Mouse (Mus musculus) adrenal gland, adult 2 months (tissue): Measurements from ENCODE around the gene Upf3a. TPM values are rescaled to one million over a fixed set of nuclear protein-coding genes. Genes with fewer than 3 reads are reported as not detected.
"Not testable (repeated sequence)": the region's sequence is repeated elsewhere in the genome, so short reads cannot be mapped to it uniquely, and the experiment has no call there.

Experiments used
- DNase-seq: peaks from one replicate; pipeline ENCODE4 v3.0.0; 2021
- long read RNA-seq: library from polyadenylated mRNA; stranded (forward); transcript quantifications from one replicate; pipeline ENCODE4 v2.0.0, GENCODE M21; 2021
- polyA plus RNA-seq: library from polyadenylated mRNA; depleted of rRNA; stranded (reverse); fragments of >200 nt; gene quantifications from 2 replicates; pipeline ENCODE4 v1.2.3, GENCODE M21; 2012; rRNA removed
- total RNA-seq, 2 experiments: library from RNA; stranded (reverse); gene quantifications; 2 replicates each; pipeline ENCODE4 v1.2.3; 2021

Upf3a gene
- total RNA-seq (10 to 100 TPM; 27.7 to 28.3 TPM), polyA plus RNA-seq (4.1 and 5.8 TPM in 2 replicates)
- long read RNA-seq, transcript Upf3a-201 (9 exons, 2,057 nt), result major isoform, 43 of 52 reads
- long read RNA-seq, partial matches to known transcripts, result 4 of 52 reads
- long read RNA-seq, other reads (novel, unspliced or antisense), result 3 of 52 reads

DNA sequence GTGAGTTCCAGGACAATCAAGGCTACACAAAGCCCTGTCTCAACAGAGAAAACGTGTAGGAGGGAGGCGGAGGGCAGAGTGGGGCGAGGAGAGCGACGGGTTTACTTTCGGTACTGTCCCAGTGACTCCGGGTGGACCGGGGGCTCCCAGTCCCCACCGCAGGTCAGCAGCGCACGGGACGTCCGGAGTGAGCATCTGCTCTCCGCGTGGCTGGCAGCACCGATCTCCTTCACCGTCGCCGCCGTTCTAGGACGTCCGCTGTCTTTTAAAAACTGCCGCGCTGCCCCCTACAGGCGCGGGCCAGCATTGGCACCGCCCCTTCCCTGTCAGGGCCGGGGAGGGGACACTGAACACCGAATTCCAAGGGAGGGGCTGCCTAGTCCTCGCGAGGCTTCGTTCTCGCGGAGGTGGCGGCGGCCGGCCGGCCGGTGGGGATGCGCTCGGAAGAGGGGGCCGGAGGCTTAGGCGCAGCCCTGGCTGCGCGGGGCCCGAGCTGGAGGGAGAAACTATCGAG is at the start of gene Upf3a:
Gene Upf3a, plus strand, starts transcription at position 366 of the 514 bp plus-strand sequence.
- peak; percentile 95 for DNase-seq

DNA sequence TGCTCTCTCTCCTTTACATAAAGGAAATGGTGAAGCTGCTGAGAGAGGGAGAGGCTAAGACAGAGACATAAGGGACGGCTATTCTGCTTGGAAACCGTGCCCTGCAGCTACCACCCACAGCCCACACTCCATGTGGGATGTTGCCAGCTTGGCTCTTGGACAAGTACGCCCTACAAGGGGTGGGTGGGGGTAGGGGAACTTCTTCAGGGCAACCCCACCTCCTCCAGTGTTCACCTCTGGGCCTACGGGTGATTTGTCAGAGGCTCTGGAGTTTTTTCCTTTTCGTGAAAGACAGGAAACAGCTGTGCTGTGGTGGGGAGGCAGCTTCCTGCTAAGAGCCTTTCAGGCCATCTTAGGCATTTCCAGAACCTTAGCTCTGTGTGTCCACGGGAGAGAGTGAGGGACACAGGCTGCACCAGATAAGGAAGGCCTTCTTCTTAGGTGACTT is 45.1 kb upstream of the Upf3a start:
- peak; percentile 27 for DNase-seq

DNA sequence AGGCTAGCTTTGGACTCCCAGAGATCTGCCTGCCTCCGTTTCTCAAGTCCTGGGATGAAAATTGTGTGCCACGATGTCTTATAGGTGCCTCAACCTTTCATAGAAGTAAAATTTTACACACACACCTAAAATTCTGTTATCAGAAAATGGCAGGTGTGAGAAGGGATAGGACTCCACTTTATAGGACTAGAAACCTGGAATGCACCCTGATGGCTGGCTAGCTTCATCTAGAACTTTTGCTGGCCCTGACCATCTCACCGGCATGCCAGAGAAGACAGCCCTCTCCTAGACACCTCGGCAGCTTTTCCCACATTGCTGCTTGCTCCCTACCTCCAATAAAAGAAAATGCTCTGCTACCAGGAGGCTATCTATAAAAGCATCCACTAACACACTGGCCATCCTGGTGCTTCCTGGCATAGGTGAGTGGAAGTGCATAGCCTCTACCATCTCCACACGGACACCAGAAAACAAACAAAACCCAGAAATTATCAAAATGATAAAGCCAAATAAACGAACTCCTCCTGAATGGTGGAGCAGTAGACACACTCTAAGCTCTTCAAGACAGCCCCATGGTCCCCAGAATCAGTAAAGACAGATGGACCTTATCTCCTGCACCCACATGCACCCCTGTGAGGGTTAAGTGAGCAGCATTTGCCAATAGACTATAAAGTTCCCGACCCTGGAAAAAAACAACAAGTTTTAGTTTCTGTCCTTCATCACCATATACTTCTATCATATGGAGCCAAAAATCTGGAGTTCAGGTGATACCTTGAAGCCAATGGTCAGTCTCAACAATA is 44.4 kb upstream of the Upf3a start:
- DNase-seq, result no peak

DNA sequence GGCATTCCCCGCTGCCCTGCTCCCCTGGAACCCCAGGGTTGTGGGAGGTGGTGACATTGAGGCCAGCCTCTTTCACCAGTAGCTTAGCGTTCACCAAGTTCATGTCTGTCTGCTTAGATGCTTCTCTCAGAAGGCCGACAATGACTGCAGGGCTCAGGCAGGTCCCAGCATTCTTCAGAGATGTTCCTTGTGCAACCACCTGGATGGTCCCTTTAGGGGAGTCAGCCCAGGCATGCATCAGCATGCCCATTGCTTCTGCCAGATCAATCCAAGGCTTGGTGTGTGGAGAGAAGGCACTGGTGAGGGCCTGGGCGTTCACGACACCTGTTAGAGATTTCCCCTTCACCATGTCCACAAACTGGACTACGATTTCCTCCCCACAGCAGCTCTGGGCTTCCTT is 39.2 kb upstream of the Upf3a start:
- not testable (repeated sequence) for DNase-seq

DNA sequence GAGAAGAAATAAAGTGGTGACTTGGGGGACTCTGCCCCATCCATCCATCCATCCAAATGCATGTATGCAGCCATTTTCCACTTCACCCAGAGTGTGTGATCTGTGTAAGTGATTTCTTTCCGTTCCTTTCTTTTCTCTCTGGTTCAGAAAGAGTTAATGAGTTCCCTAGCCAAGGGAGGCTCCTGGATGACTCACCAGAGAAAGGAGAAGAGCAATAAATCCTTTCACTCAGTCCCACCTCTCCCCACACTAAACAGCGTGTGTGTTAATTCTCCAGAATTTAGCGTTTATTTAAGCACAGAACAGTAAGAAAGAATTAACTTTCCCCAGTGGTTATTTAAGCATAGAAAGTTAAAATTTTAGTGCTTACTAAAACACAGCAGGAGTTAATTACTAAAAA is 37.8 kb upstream of the Upf3a start:
- no peak for DNase-seq

DNA sequence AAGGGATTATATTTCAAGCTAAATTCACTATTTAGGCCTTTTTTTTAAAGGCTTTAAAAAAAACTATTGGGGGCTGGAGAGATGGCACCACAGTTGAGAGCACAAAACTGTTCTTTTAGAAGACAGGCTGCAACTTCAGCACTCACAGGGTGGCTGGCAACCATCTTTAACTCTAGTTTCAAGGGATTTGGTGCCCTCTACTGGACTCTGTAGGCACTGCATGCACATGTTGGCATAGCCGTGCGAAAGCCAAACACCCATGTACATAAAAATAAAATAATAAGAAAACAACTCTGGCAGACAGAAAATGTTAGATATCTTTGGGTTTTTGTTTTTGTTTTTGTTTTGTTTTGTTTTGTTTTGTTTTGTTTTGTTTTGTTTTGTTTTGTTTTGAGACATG is 31.7 kb upstream of the Upf3a start:
- peak; percentile 73 for DNase-seq

DNA sequence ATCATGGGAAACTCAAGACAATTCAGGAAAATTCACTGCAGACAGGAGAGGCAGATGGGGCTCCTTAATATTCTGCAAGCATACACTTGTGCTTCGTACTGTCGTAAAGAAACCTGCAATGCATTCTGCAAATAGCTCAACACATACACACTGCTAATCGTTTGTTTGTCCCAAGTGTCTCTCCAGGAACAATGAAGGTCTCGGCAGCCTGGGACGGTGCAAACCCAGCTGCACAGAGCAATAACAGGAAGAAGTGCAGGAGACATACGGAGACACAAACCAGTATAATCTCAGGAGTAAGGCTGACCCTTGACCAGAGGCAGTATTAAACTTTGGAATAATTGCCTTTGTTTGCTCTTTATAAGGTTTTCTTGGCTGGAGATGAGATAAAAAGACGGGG is 28.9 kb upstream of the Upf3a start:
- DNase-seq, result no peak

DNA sequence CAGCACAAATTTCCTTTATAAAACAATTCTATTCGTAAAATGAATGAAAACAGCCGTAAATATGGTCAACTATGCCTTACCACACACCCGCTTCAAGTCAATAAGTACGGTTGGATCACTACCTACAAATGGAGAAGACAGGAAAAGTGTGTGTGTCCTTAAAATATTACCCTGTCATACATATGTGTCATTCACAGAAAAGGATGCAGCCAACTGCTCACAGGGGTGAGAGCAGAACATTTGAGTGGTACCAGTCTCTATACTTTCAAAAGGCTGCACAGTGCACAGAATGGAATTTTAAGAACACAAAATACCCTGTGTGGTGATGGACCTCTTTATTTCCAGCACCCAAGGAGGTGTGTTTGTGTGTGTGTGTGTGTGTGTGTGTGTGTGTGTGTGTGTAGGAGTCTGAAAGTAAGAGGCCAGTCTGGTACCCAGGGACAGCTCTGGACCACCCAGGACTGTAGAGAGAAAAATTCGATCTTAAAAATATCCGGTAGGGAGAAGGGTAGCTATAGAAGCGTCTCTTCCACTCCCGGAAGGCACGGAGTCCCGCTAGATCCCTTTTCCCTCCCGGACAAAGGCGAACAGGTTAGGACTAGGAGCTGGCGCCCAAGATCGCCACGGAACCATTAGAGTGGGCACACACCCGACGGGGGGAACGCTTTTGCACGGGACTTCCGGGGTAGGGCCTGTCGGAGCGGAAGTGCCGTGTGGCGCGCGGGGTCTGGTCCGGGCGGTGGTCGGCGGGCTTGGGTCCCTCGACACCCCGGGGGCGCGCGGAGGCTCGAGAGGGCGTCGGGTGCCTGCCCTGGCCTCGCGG is 28.2 kb upstream of the Upf3a start, which contains the start of gene Cdc16:
Gene Cdc16, plus strand, starts transcription at position 695 of the 823 bp plus-strand sequence.
- peak; percentile 92 for DNase-seq

DNA sequence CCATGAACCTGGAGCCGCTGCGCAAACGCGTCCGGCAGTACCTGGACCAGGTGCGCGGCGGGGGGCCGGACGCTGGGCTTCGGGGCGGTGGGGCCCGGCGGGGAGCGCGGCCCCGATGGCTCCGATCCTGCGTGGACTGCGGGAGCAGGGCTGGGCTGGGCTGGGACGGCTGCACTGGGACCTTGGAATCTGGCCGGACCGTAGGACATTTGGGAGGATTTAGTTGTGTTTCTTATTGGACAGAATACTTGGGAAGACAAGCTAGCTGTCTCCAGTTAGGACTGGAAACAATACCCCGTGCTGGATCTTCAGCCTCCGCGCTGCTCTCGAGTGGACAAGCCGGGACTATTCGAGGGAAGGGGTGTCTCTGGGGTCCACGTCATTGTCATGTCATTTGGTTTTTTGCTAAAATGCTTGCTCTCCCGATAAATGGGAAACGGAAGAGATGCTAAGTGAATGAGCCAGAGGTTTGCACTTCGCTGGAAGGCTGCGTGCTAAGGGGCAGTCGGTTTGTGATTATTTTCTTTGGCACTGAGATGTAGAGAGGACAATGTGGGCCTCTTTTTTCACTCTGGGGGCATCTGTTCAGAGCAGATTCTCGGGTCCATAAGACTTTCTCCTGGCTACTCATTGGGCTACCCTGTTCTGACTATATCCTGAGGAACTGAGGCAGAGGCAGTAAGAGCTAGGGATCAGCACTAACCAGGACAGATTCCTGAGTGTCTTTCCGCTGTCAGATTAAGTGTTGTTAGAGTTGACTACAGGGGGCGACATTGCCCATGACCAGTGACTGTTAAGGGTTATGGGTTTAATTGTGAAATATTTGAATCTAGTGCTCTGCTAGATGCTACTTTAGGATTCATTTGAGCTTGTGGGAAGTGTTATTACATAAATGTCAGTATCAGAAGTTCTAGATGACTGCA is 27.3 kb upstream of the Upf3a start:
- DNase-seq, result peak; percentile 55

DNA sequence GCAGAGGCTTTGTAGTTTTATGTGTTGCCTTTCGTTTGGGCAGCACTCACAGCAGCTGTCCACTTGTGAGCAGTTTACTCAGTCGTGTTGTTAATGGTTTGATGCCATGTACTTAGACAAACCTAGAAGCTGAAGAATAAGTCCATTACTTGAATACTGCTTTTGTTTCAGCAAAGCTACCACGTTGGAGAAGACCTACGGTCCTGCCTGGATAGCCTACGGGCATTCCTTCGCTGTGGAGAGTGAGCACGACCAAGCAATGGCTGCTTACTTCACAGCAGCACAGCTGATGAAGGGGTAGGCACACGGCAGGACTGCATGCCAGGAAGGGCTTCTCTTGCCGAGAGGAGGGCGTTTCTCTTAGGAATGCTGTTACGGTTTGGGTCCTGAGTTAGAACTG is 16.2 kb upstream of the Upf3a start:
- no peak for DNase-seq

DNA sequence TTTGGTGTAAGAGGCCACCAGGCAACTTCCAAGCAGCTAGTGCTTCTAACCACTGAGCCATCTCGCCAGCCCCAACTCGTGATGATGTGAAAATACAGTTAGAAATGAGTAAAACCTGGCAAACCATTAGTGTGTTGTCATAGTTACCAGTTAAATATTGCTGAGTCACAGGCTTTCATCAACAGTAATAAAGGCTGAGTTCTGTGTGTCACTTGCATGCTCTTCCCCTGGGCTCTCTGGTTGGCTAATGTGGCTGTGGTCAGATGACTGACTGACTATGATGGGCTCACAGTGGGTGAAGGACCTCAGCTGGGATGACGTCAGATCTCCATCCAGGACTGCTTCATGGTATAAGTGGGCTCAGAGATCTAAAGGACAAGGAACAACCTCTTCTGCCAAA is 4.9 kb upstream of the Upf3a start:
- DNase-seq, result peak; percentile 38

DNA sequence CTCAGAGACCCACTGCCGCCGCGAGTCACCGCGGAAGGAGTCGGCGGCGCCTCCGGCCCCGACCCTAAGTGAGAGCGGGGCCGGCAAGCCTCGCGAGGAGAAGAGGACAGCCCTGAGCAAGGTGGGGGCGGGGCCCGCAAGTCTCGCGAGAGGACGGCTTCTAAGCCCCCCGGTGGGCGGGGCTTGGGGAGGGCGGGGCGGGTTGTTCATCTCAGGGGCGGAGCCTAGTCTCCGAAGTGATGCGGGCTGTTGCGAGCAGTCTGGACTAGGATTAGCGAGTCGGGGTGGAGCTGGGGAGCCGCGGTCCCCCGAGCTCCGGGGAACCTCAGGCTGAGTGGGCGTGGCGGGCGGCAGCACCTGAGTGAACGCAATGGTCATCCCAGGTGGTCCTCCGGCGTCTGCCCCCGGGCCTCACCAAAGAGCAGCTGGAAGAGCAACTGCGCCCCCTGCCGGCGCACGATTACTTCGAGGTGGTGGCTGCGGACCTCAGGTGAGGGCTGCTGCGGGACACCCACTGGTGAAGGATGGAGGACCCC is 417 bp downstream of the Upf3a start:
- DNase-seq, result peak; percentile 97

DNA sequence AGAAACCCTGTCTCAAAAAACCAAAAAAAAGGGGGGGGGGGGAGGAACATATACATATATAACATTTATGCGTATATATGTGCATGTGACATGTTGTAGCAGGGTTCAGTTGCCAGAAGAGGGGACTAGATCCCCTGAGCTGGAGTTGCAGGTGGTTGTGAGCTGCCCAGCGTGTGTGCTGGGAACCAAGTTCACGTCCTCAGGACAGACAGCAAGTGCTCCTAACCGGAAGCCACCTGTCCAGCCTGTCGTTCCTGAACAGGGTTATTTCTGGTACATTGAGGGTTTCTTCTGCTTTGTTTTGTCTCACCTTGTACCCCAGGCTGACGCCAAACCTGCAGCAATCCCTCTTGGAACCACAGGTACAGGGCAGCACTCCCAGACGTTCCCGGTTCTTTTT is 4.2 kb downstream of the Upf3a start:
- no peak for DNase-seq

DNA sequence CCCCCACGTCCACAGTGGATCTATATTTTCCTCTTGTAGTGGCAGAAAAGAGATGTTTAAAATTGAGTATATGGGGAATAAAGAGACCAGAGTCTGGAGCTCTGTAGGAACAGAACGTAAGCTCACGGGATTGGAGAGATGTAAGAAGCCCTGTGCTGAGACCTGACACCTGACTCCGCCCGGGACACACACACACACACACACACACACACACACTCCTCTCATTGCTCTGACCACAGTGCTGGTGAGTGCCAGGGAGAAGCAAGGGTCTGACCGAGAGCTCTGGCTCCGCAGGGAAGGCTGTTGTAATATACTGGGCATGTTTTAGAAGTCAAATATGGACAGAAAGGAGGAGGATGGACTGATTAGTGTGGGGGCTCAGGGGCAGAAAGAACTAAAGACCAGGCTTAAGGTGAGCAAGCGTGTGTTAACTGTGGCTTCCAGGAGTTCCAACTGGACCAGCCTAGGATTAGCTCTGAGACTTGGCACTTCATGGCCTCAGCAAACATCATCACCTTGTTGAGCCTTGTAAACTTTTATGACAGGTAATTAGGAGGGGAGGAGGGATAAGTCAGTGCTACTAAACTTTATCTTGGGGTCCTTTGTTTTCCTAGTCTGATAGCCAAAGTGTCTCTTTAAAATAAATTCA is 7.8 kb downstream of the Upf3a start:
- no peak for DNase-seq

DNA sequence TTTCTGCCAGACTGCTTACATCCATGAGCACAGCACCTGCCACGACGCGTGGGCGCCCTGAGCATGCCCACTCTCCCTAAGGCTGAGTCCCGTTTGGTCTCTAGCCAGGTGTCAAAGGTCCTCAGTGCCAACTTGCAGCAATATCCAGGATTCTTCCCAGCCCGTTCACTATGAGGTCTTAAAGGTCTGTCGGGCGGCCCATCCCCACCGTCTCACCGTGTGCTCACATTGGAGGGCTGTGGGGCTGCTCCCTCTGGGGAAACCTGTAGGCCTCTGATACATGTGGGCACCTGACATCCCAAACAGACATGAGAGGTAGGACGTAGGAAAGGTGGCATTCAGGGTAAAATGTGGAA is 8.3 kb downstream of the Upf3a start:
- DNase-seq, result no peak

DNA sequence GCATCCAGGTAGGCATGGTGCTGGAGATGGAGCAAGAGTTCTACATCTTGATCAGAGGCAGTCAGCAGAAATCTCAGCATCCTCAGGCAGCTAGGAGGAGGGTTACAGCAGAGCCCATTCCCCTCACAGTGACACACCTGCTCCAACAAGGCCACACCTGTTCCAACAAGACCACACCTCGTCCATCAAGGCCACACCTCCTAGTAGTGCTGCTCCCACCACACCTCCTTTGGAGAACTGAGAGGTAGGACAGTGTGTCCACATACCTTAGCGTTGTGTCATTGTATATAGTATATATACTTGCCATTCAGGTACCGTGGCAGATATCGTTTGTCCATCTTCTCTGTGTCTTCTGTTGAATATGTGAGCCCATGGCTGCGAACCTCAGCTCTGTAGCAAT is 12.3 kb downstream of the Upf3a start:
- no peak for DNase-seq

DNA sequence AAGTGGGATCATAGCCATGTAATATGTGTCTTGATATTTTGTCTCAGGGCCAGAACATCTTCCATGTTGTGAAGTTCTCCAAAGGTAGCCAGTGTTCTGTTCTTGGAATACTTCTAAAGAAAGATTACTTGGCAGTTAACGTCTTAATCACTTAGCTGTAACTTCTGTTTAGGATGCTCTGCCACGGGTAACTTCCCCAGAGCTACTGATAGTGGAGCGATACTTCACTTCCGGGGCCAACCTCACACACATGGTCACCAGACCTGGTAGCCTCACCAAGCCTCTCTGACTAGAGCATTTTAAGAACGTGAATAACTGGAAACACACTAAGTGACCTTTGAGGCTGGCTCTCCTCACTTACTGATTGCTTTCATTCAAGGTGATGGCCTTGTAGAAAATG is 14.2 kb downstream of the Upf3a start:
- DNase-seq, result no peak

DNA sequence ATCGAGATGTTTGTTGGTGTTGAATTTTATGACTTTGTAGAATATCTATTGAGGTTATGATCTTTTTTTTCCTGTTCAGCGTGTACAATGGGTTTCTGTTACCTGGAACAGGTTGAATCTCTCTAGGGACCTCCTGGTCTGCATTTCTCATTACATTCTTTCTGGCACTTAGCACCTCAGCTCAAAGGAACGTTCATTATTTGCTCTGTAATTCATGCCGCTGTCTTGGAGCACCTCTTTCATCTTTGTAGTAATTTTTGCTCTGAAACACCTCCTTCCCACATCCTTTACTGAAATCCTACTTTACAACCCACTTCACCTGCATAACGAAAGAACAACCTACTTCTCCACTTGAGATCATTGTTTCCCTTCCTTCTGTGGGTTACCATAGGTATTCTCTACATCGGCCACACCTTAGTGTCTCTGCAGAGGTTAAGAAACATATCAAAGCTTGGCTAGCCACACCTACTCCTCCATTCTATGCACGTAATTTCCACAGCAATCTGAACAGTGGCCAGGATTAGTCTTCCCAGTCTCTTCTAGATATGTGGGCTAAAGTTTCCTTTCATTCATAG is 43.3 kb downstream of the Upf3a start:
- DNase-seq, result no peak

DNA sequence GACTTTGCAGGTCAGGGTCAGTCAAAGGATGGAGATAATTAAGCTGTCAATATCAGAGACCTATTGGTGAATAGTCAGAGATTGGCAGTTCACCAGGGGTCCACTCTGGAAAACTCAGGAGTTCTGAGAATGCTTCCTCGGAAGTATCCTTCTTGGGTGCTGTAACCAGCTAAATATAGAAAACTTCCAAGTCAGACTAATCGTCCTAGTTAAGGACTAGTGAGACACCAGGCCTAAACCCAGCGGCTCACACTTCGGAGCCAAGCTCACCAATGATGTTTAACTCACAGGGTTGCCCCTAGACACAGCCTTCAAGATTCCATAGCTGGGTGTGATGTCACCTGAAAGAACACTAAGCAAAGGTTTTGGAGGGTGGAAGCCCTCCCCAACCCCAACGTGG is 52.9 kb downstream of the Upf3a start, which contains the start of gene AF366264:
Gene AF366264, minus strand, starts transcription at position 101 of the 400 bp plus-strand sequence.
- not testable (repeated sequence) for DNase-seq

DNA sequence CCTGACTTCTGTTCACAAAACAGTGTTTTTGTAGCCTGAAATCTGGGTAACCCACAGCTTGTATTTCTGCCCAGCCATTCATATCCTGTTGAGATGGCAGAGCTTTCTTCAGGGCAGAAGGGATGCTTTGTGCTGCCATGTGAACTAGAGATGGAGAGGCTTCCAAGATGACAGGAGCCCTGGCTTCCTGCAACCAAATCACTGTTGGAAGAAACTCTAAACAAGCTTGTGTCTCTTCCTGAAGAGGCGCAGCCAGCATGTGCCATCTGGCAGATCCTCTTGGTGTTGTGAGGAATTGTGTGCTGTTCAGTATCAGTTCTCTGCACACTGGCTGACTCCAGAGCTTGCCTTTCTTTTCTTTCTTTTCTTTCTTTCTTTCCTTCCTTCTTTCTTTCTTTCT is 57.9 kb downstream of the Upf3a start:
- DNase-seq, result not testable (repeated sequence)
